Mouse (Mus musculus) heart, adult 2 months (tissue): ENCODE data around the gene Prodh2.

ENCODE experiments used
- CTCF ChIP-seq: fragments of 200-600 bp; IDR thresholded peaks from 2 replicates; pipeline ENCODE4 v1.8.1; 2022; ENCODE audit warnings: antibody characterized with exemption, mild to moderate bottlenecking, moderate library complexity
- POLR2A ChIP-seq: fragments of 200-500 bp; IDR thresholded peaks from 2 replicates; pipeline ENCODE4 v1.6.1; 2011; ENCODE audit warnings: mild to moderate bottlenecking, low read depth, low read length, control low read depth; ENCODE audit not compliant: insufficient read depth

- TF ChIP-seq CTCF (no peak), POLR2A (no peak)
Observed at GRCm38 (mm10) chr7:30520396-30520795, 27.0 kb downstream of the Prodh2 start.
